Mouse (Mus musculus) midbrain, embryonic 14.5 days (tissue): Measurements from ENCODE around the gene Serpina16. TPM values are rescaled to one million over a fixed set of nuclear protein-coding genes. Genes with fewer than 3 reads are reported as not detected.

Experiments
- ATAC-seq: fragments of 200-750 bp; cut with Nextera tagmentation; 2 replicates; pipeline ENCODE4 v1.8.0; 2017; ENCODE audit warnings: moderate number of reproducible peaks, moderate library complexity; ENCODE audit not compliant: low FRiP score, low TSS enrichment
- DNase-seq: peaks from one replicate; pipeline ENCODE4 v3.0.0-alpha.2; 2015
- H3K27ac ChIP-seq: fragments of 300-500 bp; sonication (generic); replicated peaks from 2 replicates; pipeline ENCODE4 v1.5.1; 2014; ENCODE audit warnings: mild to moderate bottlenecking, low read depth, low read length, moderate library complexity
- H3K27me3 ChIP-seq: fragments of 300-500 bp; sonication (generic); 2 replicates; pipeline ENCODE4 v1.6.1; 2014; ENCODE audit warnings: low read length, control low read depth, mixed read lengths; ENCODE audit not compliant: control insufficient read depth, insufficient read depth
- H3K36me3 ChIP-seq: fragments of 300-500 bp; sonication (generic); 2 replicates; pipeline ENCODE4 v1.6.1; 2014; ENCODE audit warnings: low read length, control low read depth; ENCODE audit not compliant: control insufficient read depth, insufficient read depth
- H3K4me1 ChIP-seq: fragments of 300-500 bp; sonication (generic); 2 replicates; pipeline ENCODE4 v1.6.1; 2014; ENCODE audit warnings: mild to moderate bottlenecking, antibody characterized with exemption, low read length, control low read depth; ENCODE audit not compliant: control insufficient read depth, insufficient read depth
- H3K4me2 ChIP-seq: fragments of 300-500 bp; sonication (generic); 2 replicates; pipeline ENCODE4 v1.6.1; 2014; ENCODE audit warnings: mild to moderate bottlenecking, low read length, moderate library complexity
- H3K4me3 ChIP-seq: fragments of 300-500 bp; sonication (generic); replicated peaks from 2 replicates; pipeline ENCODE4 v1.5.1; 2014; ENCODE audit warnings: low read depth, low read length
- H3K9ac ChIP-seq: fragments of 300-500 bp; sonication (generic); replicated peaks from 2 replicates; pipeline ENCODE4 v1.6.1; 2014; ENCODE audit warnings: mild to moderate bottlenecking, low read length, moderate library complexity
- H3K9me3 ChIP-seq: fragments of 300-500 bp; sonication (generic); 2 replicates; pipeline ENCODE4 v1.6.1; 2016; ENCODE audit warnings: low read length, control low read depth, mixed read lengths; ENCODE audit not compliant: control insufficient read depth
- WGBS: fragments of 180-500 bp; shearing (Covaris S2); extraction: QIAGEN DNeasy Blood & Tissue Kit; methylation state at CpG from one replicate; pipeline ENCODE4 v1.1.7; 2014; 5-methylcytosine and 5-hydroxymethylcytosine counted together
- polyA plus RNA-seq: library from polyadenylated mRNA; unstranded; fragments of >200 nt; fragmentation: Nextera tagmentation; extraction: Ambion mirVana; gene quantifications from 2 replicates; pipeline ENCODE4 v1.2.1, GENCODE M21; 2014

Gene Serpina16
- polyA plus RNA-seq = not detected in 2 replicates

GRCm38 (mm10) chr12:103676039-103676438 is at the start of gene Serpina16:
Gene Serpina16, minus strand, starts transcription at chr12:103676139.
- DNase-seq (no peak), ATAC-seq (no peak)
- Histone ChIP-seq H3K4me3 (no peak within 1 kb of the TSS), H3K27ac (no peak within 1 kb of the TSS), H3K4me2 (no peak within 1 kb of the TSS), H3K36me3 (no peaks in the 10 kb centered on the region), H3K9ac (no peak within 1 kb of the TSS), H3K27me3 (no peaks in the 10 kb centered on the region), H3K9me3 (no peaks in the 10 kb centered on the region), H3K4me1 (no peaks in the 10 kb centered on the region)
- WGBS = 100% methylated on average over 1 of the region's 1 CpGs

- WGBS = 76% methylated on average over 3 of the region's 3 CpGs
- no peaks in the 10 kb centered on the region; the same call in 1 of the 2 replicates for H3K9me3 ChIP-seq
- DNase-seq = no peak
Observed at GRCm38 (mm10) chr12:103711537-103711936, 35.6 kb upstream of the Serpina16 start.

GRCm38 (mm10) chr12:103710405-103710804 is 34.5 kb upstream of the Serpina16 start:
- no peak overlapping the region for H3K4me2 ChIP-seq
- H3K9me3 ChIP-seq = no peaks in the 10 kb centered on the region
- H3K36me3 ChIP-seq = no peaks in the 10 kb centered on the region
- H3K27me3 ChIP-seq = no peaks in the 10 kb centered on the region
- no peak for ATAC-seq
- no peak overlapping the region for H3K9ac ChIP-seq
- WGBS = 76% methylated on average over 1 of the region's 1 CpGs
- H3K27ac ChIP-seq = no peak overlapping the region
- DNase-seq = no peak
- H3K4me1 ChIP-seq = no peaks in the 10 kb centered on the region
- H3K4me3 ChIP-seq = no peak overlapping the region

More at GRCm38 (mm10) chr12:103711537-103711936, 35.6 kb upstream of the Serpina16 start:
- Histone ChIP-seq H3K27ac (no peak overlapping the region), H3K36me3 (no peaks in the 10 kb centered on the region), H3K4me1 (no peaks in the 10 kb centered on the region), H3K4me3 (no peak overlapping the region), H3K9ac (no peak overlapping the region), H3K4me2 (no peak overlapping the region), H3K27me3 (no peaks in the 10 kb centered on the region)
- ATAC-seq = no peak

- H3K27ac ChIP-seq = no peak overlapping the region
- no peaks in the 10 kb centered on the region for H3K36me3 ChIP-seq
- no peak overlapping the region for H3K4me2 ChIP-seq
- ATAC-seq (no peak), DNase-seq (no peak)
- no peak overlapping the region for H3K4me3 ChIP-seq
- H3K27me3 ChIP-seq = no peaks in the 10 kb centered on the region
- WGBS = 88% methylated on average over 4 of the region's 4 CpGs
- no peak overlapping the region for H3K9ac ChIP-seq
- H3K9me3 ChIP-seq = no peaks in the 10 kb centered on the region
- no peaks in the 10 kb centered on the region for H3K4me1 ChIP-seq
Observed at GRCm38 (mm10) chr12:103706113-103706512, 30.2 kb upstream of the Serpina16 start.

- whole genome bisulfite sequencing = 70% methylated on average over 2 of the region's 2 CpGs
- ATAC-seq = no peak
- Histone ChIP-seq H3K27ac (no peak overlapping the region), H3K27me3 (no peaks in the 10 kb centered on the region), H3K4me1 (no peaks in the 10 kb centered on the region), H3K4me2 (no peak overlapping the region), H3K9me3 (no peaks in the 10 kb centered on the region), H3K36me3 (no peaks in the 10 kb centered on the region), H3K4me3 (no peak overlapping the region), H3K9ac (no peak overlapping the region)
- no peak for DNase-seq
Observed at GRCm38 (mm10) chr12:103705547-103705946, 29.6 kb upstream of the Serpina16 start.

- no peak overlapping the region for H3K4me2 ChIP-seq
- WGBS = 83% methylated on average over 4 of the region's 4 CpGs
- no peaks in the 10 kb centered on the region for H3K9me3 ChIP-seq
- no peak overlapping the region for H3K4me3 ChIP-seq
- DNase-seq (no peak), ATAC-seq (no peak)
- H3K9ac ChIP-seq = no peak overlapping the region
- H3K27me3 ChIP-seq = no peaks in the 10 kb centered on the region
- H3K27ac ChIP-seq = no peak overlapping the region
- H3K36me3 ChIP-seq = no peaks in the 10 kb centered on the region
- H3K4me1 ChIP-seq = no peaks in the 10 kb centered on the region
Observed at GRCm38 (mm10) chr12:103700144-103700750, 24.3 kb upstream of the Serpina16 start.

GRCm38 (mm10) chr12:103695429-103695828 is 19.5 kb upstream of the Serpina16 start, which contains the start of gene Serpina1f:
Gene Serpina1f, minus strand, starts transcription at chr12:103695529.
- Histone ChIP-seq H3K4me3 (no peak within 1 kb of the TSS), H3K9ac (no peak within 1 kb of the TSS), H3K27ac (no peak within 1 kb of the TSS), H3K36me3 (no peaks in the 10 kb centered on the region), H3K4me2 (no peak within 1 kb of the TSS), H3K4me1 (no peaks in the 10 kb centered on the region), H3K27me3 (no peaks in the 10 kb centered on the region), H3K9me3 (no peaks in the 10 kb centered on the region)
- no peak for DNase-seq
- 86% methylated on average over 8 of the region's 8 CpGs for WGBS
- ATAC-seq = no peak

- H3K4me3 ChIP-seq = no peak overlapping the region
- no peaks in the 10 kb centered on the region for H3K9me3 ChIP-seq
- 80% methylated on average over 3 of the region's 3 CpGs for WGBS
- no peak overlapping the region for H3K9ac ChIP-seq
- ATAC-seq = no peak
- H3K27me3 ChIP-seq = no peaks in the 10 kb centered on the region
- DNase-seq = peak; percentile 0
- no peak overlapping the region for H3K27ac ChIP-seq
- no peak overlapping the region for H3K4me2 ChIP-seq
- H3K36me3 ChIP-seq = no peaks in the 10 kb centered on the region
- no peaks in the 10 kb centered on the region for H3K4me1 ChIP-seq
Observed at GRCm38 (mm10) chr12:103688221-103688814, 12.4 kb upstream of the Serpina16 start.

GRCm38 (mm10) chr12:103687021-103687420 is 11.1 kb upstream of the Serpina16 start:
- Histone ChIP-seq H3K27ac (no peak overlapping the region), H3K27me3 (no peaks in the 10 kb centered on the region), H3K4me3 (no peak overlapping the region), H3K9me3 (no peaks in the 10 kb centered on the region), H3K9ac (no peak overlapping the region), H3K4me2 (no peak overlapping the region), H3K36me3 (no peaks in the 10 kb centered on the region), H3K4me1 (no peaks in the 10 kb centered on the region)
- no peak for ATAC-seq
- WGBS = 67% methylated on average over 7 of the region's 7 CpGs
- no peak for DNase-seq
